Mouse (Mus musculus): ENCODE data around the gene Metrnl.
"Not testable (repeated sequence)": the region's sequence is repeated elsewhere in the genome, so short reads cannot be mapped to it uniquely, and the experiment has no call there.

The Metrnl gene

DNA sequence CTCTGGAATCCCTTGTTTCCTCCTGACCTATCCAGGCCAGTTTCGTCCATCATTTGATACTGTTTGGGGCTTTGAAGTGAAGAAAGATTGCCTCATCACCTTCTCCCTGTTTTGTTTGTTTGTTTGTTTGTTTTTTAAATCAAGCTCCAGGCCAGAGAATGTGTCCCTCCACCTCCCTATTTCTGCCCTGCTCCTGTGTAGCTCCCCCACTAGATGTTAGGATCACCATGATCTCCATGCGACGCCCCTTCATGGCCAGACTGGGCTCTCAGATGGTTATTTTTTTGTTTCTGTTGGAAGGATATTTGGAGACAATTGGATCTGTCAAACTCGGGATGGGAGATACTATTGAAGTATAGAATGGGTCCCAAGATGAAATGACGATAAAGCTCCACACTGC, at the start of gene Metrnl:
TSS of gene Metrnl (plus strand) at position 301 of the 400 bp plus-strand sequence.
- DNase-seq (ENCODE audit: low spot score in 2 of 2) = no peak

DNA sequence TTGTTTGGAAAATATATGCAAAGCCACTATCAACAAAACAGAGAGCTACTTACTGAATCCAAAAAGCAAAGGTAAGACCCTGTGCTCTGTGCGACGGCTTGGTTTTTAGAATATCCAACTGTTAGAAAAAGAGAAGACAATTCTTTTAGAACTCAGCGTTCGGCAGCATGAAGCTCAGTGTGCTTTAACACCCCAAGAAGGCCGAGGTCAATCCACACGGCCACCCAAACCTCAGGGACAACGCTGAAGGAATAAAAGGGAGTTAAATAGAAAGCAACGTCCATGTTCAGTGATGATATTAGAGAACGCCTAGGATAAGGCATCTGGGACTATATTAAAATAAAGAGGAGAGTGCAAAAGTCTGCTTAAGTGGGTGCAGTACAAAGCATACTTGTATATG, 49.8 kb upstream of the Metrnl start:
- no peak for DNase-seq (ENCODE audit: low spot score in 2 of 2)

DNA sequence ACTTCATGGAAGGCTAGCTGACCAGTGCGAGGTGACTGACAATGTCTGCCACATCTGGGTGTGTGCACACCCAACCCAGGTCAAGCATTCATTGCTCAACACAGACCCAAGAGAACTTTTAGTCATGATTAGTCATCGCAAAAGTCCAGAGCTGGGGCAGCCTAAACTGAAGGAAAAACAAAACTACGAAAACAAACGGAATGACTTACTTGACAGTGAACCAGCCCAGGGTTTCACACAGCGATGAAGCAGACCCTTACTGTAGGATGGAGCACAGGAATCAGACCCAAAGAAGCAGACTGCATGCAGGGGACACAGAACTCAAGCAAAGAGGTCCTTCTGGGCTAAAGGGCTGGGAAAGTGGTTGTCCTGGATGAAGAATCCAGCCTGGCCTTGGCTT, 49.4 kb upstream of the Metrnl start:
- peak; percentile 59 for DNase-seq (ENCODE audit: low spot score in 2 of 2)

DNA sequence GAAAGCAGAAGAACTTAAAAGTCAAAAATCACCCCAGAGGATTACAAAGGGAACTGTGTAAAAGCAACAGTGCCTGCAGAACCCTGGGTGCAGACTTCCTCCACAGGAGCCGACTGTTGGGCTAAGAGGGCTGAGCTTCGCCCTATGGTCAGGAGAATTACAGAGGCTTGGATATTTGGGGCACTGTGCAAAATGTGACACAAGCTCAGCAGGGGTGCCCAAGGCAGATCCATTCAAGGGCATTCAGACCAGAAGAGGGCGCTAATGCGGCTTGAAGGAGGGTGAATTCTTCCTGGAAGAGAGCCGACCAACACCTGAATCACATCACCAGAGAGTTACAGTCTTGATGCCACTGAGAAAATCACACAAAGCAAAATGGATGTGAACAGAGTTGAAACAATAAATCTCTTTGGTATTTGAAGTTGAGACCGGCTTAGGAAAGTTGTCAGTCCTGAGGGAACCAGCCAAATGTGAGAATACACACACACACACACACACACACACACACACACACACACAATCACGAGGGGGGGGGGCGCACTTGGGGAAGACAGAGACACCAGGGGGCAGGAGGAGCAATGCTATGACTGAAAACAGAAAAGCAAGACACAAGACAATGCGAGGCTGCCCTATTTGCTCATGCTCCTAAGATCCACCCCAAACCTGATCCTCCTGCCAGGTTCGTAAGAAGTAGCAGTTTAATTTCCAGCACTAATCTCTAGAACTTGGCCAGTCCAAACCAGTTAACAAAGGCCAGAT, 48.6 kb upstream of the Metrnl start:
- peak in 1 of 2 experiments; percentile 54 for DNase-seq (ENCODE audit: low spot score in 2 of 2)

DNA sequence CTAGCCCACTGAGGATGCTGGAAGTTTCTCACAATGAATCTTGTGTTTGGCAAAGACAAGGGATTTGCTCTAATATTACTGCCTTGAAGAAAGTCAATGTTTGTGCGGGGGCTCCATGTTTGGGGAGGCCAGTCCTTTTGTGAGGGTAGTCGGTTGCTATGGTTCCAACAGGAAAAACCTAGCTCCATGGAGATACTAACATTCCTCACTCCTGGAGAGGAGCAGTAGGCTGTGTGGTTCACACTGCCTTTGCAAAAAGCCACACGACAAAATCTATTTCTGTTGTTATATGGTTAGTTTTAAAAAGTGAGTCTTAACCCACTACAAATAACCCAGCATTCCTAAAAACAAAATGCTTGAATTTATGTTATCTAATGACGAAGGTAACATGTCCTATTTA, 47.7 kb upstream of the Metrnl start:
- no peak for DNase-seq (ENCODE audit: low spot score in 2 of 2)

DNA sequence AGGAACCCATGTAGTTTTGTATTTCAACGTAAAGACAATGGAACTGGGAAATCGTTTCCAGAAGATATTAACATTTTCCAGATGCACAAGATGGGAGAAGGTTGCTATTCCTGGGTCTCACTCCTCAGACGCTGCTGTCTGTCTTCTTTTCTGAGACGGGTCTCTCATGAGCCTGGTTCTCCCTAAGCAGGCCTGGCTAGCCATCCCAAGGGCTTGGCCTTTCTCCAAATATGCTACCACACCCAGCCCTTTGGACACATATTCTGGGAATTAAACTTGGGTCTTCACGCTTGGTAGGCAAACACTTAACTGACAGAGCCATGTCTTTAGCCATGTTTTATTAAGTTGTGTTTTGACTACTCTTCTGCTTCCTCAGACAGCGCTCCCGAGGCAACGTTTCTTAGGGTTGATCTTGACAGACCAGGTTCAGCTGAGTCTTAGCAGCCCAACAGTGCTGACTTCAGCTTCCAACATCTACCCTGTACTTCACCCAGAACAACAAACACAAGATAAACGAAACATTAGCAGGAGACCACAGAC, 46.9 kb upstream of the Metrnl start:
- no peak for DNase-seq (ENCODE audit: low spot score in 2 of 2)

DNA sequence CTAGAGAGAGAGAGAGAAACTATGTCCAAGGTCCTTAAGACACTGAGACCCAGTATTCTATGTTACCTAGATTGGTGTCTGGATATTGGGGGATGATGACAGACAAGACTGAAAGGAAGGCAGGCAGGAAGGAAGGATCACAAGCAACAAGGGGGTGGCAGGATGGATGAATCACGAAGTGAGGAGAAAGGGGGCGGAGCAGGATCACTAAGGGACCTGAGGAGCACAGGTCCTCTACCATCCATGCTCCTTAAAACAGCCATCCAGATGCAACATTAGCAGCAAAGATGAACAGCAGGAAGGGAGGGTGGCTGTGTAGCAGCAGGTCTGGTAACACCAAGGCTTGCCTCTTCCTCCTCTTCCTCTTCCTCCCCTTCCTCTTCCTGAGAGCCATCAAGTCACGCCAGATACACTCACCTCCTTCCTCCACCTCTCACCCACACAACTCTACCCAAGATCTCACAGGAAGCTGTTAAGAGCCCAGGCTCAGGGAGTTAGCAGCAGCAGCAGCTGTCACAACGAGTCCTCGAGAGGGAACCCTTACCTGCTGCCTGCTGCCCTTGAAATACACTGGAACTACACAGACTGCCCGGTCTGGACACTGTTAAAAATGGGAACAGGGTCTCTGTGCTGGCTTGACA, 46.1 kb upstream of the Metrnl start:
- DNase-seq (ENCODE audit: low spot score in 2 of 2) = no peak

DNA sequence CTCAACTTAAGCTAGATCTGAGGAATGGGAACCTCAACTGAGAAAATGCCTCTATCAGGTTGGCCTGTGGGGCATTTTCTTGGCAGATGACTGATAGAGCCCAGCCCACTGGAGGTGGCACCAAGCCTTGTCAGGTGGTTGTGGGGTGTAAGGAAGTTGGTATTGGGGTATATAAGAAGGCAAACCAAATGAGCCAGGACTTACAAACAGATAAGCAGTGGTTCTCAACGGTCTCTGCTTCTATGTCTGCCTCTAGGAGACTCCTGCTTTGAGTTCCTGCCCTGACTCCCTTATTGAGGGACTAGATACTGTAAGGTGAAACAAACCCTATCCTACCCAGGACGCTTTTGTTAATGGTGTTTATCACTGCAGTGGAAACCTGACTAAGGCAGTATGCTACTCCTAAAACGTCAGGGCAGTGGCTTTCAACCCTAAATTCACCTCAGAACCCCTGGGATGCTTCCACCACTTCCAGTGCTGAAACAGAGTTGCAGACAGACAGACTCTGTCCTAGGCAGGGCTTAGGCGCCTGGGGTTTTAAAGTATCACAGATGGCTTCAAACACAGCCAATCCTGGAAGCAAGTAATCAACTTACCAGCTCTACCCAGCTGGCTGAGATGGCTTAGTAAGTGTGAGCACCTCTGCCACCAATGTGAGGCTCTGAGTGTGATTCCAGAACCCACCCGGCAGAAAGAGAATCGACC, 45.4 kb upstream of the Metrnl start:
- no peak for DNase-seq (ENCODE audit: low spot score in 2 of 2)

DNA sequence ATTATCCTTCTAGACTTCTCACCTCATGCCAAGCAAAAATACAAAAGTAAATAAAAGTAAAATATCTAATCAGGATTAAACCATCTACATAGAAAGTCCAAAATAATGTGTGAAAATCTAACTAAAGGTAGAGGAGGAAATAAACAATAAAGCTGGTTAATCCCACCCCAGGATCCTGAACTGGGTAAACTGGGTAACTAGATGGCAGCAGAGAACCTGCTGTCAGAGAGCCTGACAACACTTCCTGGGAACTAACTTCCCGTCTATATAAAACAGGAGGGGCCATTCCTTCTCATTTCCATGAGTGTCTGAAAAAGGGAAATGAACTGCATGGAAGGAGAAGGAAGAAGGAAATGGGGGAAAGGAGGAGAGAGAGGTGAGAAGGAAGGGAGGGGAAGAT, 43.2 kb upstream of the Metrnl start:
- DNase-seq (ENCODE audit: low spot score in 2 of 2) = no peak

DNA sequence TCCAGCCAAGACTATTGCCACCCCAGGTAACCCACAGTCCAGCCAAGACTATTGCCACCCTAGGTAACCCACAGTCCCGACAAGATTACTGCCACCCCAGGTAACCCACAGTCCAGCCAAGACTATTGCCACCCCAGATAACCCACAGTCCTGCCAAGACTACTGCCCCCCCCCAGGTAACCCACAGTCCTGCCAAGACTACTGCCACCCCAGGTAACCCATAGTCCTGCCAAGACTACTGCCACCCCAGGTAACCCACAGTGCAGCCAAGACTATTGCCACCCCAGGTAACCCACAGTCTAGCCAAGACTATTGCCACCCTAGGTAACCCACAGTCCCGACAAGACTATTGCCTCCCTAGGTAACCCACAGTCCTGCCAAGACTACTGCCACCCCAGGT, 40.7 kb upstream of the Metrnl start:
- not testable (repeated sequence) for DNase-seq (ENCODE audit: low spot score in 2 of 2)

DNA sequence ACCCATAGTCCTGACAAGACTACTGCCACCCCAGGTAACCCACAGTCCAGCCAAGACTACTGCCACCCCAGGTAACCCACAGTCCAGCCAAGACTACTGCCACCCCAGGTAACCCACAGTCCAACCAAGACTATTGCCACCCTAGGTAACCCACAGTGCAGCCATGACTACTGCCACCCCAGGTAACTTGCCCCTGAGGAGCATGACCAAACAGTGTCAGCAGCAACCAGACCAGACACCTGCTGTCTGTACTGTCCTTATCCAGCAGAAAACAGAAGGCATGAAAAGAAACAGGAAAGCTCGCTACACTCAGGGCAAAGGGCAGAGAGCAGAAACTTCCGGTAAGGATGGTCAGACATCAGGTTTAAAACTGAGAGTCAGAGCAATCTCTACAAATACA, 40.2 kb upstream of the Metrnl start:
- DNase-seq (ENCODE audit: low spot score in 2 of 2) = no peak

DNA sequence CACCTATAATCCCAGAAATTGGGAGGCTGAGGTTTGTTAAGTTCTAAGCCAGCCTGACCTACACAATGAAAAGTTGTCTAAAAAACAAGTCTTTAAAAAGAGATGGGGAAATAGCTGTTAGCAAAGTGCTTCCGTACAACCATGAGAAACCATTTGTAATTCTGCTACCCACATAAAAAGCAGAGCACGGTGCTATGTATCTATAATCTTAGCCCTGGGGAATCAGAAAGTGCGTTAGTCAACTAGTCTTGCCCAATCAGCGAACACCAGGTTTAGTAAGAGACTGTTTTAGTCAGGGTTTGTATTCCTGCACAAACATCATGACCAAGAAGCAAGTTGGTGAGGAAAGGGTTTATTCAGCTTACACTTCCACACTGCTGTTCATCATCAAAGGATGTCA, 33.8 kb upstream of the Metrnl start:
- no peak for DNase-seq (ENCODE audit: low spot score in 2 of 2)

DNA sequence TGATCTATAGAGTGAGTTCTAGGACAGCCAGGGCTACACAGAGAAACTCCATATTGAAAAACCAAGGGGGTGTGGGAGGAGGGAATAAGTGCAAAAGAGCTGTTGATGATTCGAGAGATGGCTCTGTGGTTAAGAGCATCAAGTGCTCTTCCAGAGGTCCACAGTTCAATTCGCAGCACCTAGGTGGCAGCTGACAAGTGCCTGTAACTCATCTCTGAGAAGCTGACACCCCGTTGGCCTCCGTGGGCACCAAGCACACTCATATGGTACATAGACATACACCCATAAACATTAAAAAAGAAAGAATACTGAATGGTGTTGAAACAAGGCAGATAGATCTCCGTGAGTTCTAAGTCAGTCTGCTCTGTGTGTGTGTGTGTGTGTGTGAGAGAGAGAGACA, 32.6 kb upstream of the Metrnl start:
- no peak for DNase-seq (ENCODE audit: low spot score in 2 of 2)

DNA sequence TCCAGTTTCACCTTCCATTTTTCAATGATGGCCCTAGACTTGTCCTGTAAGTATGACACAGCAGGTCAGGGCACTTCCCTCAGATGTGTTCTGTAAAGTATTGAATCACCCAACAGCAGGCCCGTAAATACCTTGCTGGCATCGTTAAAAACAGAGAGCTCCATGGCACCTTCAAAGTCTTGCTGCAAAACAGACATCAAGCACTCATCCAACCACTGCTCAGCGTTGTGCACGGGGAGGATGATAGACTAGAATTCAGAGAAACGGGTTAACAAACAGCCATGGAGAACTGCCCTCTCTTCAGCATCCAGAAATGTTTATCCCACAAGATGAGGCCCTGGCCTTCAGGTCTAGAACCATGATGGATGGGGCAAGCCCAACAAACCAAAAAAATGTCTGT, 30.4 kb upstream of the Metrnl start:
- DNase-seq (ENCODE audit: low spot score in 2 of 2) = no peak

DNA sequence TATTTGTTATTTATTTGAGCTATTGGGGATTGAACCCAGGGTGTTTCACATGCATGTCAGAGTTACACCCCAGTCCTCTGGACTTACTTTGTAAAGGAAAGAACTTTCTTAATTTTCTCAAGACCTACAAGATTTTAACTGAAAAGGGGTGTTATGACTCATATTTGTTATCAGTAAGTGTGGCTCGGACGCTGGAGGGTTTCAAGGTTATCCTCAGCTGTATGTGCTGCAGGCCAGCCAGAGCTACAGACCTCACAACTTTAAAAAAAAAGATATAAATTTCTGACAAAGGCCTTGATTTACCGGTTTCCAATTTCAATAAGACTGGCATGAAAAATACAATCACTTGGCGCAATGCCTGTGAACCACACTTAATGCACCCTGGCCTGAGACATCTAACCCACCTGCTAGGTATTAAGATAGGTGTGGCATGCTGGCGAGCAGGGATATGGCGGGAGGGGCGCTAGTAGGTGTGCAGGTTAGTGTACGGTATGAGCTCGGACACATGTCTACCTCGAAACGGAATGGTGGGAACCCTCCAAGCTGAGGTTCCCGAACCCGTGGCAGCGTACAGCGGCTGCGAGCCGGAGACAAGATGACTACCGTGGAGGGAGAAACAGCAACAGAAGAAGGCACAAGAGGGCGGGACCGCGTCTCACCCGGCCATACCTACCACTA, 28.9 kb upstream of the Metrnl start:
- DNase-seq (ENCODE audit: low spot score in 2 of 2) = no peak

DNA sequence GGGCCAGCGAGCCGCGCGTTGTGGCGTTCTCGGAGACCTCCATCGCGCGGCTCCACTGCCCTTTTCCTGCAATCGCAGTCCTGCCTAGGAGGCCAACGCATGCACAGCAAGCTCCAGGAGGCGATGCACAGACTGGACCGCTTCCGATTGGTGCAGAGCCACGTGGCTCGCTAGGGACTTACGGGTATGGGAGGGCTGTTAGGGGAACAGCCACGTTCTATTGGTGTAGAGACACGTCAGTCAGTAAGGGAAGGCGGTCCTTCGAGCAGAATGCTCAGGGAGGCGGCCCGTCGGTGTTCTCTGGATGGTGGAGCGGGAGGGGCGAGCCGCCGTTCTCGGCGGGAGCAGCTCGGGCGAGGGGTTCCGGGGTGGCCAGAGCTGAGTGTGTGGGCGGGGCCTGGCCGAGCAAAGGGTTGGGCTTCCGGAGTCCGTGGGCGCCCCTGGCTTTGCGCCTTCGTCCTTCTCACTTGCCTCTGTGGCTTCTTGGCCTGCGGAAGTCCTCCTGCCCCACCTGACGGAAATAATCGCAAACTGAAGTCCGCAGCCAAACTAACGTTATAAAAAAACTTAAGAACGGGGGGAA, 28.3 kb upstream of the Metrnl start, which contains the start of gene B3gntl1:
TSS of gene B3gntl1 (minus strand) at position 164 of the 583 bp plus-strand sequence.
- peak; percentile 99 for DNase-seq (ENCODE audit: low spot score in 2 of 2)

DNA sequence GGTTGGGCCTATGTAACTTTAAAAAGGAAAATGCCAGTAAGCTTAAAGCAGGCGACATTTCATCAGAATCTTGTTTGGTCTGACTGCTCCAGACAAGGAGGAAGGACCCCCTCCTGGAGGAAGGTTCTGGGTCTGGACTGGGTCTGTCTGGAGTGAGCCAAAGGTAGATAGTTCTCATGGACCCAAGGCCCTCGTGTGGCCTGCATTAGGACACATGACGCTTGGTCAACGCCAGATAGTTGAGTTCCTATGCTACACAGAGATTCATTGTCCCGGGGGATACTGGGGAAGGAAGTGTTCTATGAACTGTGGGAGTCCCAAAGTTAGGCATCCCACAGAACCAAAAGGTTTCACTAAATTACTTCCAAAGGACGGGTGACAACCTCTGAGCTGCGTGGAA, 27.7 kb upstream of the Metrnl start:
- no peak for DNase-seq (ENCODE audit: low spot score in 2 of 2)

DNA sequence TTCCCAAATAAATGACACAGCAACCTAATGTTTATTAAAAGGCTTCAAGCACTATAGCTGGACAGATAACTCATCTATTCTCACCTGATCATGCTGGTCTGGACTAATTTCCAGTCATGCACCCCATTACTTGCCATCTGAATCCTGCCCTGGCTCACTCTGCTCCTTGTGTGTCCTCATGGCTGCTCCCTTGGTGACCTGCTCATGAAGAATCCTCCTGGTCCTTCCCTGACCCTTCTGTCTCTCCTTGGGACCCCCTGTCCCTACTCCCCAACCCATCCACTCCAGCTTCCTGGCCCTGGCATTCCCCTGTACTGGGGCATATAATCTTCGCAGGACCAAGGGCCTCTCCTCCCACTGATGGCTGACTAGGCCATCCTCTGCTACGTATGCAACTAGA, 24.5 kb upstream of the Metrnl start:
- no peak for DNase-seq (ENCODE audit: low spot score in 2 of 2)

DNA sequence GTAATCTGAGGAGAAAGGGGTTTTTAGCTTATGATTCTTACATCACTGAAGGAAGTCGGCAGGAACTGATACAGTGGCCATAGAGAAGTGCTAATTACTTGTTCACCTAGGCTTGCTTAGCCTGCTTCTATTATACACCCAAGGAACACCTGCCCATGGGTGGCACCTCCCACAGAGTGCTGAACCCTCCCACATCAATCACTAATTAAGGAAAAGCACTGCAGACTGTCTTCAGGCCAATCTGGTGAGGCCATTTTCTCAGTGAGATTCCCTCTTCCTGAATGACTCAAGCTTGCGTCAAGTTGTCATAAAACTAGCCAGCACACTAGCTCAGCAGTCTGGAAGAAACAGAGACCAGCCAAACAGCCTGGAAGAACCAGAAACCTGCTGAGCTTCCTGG, 21.8 kb upstream of the Metrnl start:
- no peak for DNase-seq (ENCODE audit: low spot score in 2 of 2)

DNA sequence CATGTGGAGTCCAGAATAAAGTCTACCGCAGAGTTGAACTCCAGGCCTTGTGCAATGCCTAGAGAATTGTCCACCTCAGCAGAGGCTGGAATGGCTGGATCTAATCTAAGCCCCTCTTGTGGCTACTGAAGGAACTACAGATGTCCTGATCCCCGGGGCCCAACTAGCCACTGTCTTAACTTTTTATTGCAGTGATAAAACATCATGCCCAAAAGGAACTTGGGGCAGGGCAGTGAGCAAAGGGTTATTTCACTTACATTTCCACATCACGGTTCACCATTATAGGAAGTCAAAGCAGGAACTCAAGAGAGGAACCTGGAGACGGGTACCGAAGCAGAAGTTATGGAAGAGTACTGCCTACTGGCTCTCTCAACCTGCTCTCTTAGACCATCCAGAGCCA, 20.6 kb upstream of the Metrnl start:
- peak in 1 of 2 experiments; percentile 11 for DNase-seq (ENCODE audit: low spot score in 2 of 2)

DNA sequence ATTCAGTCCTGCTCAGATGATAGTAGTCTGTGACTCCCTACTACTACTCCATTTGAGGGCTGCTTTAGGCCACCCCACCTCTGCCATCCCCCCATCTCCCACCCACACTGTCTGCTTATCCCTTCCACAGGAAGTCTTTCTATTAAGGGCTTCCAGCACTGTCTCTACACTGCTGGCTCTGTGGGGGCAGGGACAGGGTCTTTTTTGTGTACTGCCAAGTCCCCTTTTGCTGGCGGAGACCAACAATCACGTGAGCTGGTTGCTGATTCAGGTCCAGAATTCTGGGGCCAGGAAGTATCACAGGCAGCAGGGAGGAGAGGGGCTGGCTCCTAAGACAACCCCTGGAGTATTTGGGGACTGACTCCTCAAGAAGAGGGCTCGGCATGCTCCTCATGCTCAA, 18.1 kb upstream of the Metrnl start:
- DNase-seq (ENCODE audit: low spot score in 2 of 2) = no peak
